8 mouse cellular contexts compared by ENCODE assay signal in genomic region chr13:28950623-28951491, GRCm38 (mm10). TPM values are rescaled to one million over a fixed set of nuclear protein-coding genes. Genes with fewer than 3 reads are reported as not detected.
DNase-seq lines count a peak whose midpoint lies in the region; ATAC-seq and TF ChIP-seq lines count a peak whose summit lies in the region.

No protein-coding gene starts in this region.

- peaks cover 56% of the 10 kb centered on the region for H3K79me2 ChIP-seq in C2C12 (ENCODE audit: control insufficient read depth, insufficient read depth)

- peak overlapping the region; percentile 100 for H3K9ac ChIP-seq in forebrain, embryonic 12.5 days
- H3K9ac ChIP-seq in lung, embryonic 14.5 days = peak overlapping the region; percentile 100

- peak overlapping the region; percentile 92 for H3K4me3 ChIP-seq in C2C12 (ENCODE audit: insufficient read depth, poor library complexity, severe bottlenecking)
- peak overlapping the region; percentile 100 for H3K4me3 ChIP-seq in forebrain, embryonic 12.5 days (replicated peaks)
- H3K4me3 ChIP-seq in layer of hippocampus, adult 2 months = peak overlapping the region; percentile 82
- peak overlapping the region; percentile 87 for H3K4me3 ChIP-seq in lung, embryonic 14.5 days (ENCODE audit: low read depth, low read length)

- peaks cover 19% of the 10 kb centered on the region for H3K36me3 ChIP-seq in C2C12 (ENCODE audit: control insufficient read depth, insufficient read depth)
- H3K36me3 ChIP-seq in forebrain, embryonic 12.5 days (replicated peaks) = peaks cover 3% of the 10 kb centered on the region
- peaks cover 28% of the 10 kb centered on the region for H3K36me3 ChIP-seq in lung, embryonic 14.5 days (ENCODE audit: insufficient read depth)

- ATAC-seq in forebrain, embryonic 12.5 days (ENCODE audit: low FRiP score) = no peak
- no peak for ATAC-seq in lung, embryonic 14.5 days (ENCODE audit: insufficient read depth)
- ATAC-seq in erythroid progenitor cell, adult 5-6 weeks (replicated peaks; ENCODE audit: low FRiP score, poor library complexity, severe bottlenecking) = no peak

- peaks cover 27% of the 10 kb centered on the region for H3K4me1 ChIP-seq in forebrain, embryonic 12.5 days
- peaks cover 6% of the 10 kb centered on the region; the same call in 1 of the 2 replicates for H3K4me1 ChIP-seq in lung, embryonic 14.5 days (ENCODE audit: insufficient read depth)

- DNase-seq in adrenal gland, postnatal 4 days (ENCODE audit: low spot score in 2 of 2) = peak; percentile 5 to 15
- DNase-seq in heart, postnatal 25 days (ENCODE audit: low spot score) = peak; percentile 24
- DNase-seq in layer of hippocampus, adult 2 months (ENCODE audit: low spot score in 2 of 2) = peak in 1 of 2 experiments; percentile 24
- DNase-seq in lung, embryonic 14.5 days = peak; percentile 87
- DNase-seq in retina, postnatal 1 day = peak; percentile 84

- under 1% methylated on average over 32 of the region's 32 CpGs for WGBS in forebrain, embryonic 12.5 days
- under 1% methylated on average over 32 of the region's 32 CpGs for WGBS in lung, embryonic 14.5 days

- peak overlapping the region; percentile 68 for H3ac ChIP-seq in C2C12 (ENCODE audit: control insufficient read depth, insufficient read length, low read depth)

- H3K4me2 ChIP-seq in forebrain, embryonic 12.5 days = peak overlapping the region; percentile 52
- peak overlapping the region; percentile 63 for H3K4me2 ChIP-seq in lung, embryonic 14.5 days

- intact Hi-C loops in heart, postnatal 25 days (cut with DNase I) = loop anchor here (2.0 to 5.0 kb wide), 6 partner anchors 192 to 1031 kb away; no protein-coding TSS in a partner anchor

- H3K79me3 ChIP-seq in C2C12 (ENCODE audit: low read depth) = peaks cover 48% of the 10 kb centered on the region

- peak overlapping the region; percentile 100 for H3K27ac ChIP-seq in forebrain, embryonic 12.5 days
- H3K27ac ChIP-seq in layer of hippocampus, adult 2 months = peak overlapping the region; percentile 94
- H3K27ac ChIP-seq in lung, embryonic 14.5 days (ENCODE audit: low read depth) = peak overlapping the region; percentile 100

- H3K27me3 ChIP-seq in C2C12 (ENCODE audit: control insufficient read depth, insufficient read depth, insufficient read length) = no peaks in the 10 kb centered on the region
- no peaks in the 10 kb centered on the region for H3K27me3 ChIP-seq in forebrain, embryonic 12.5 days
- H3K27me3 ChIP-seq in lung, embryonic 14.5 days (ENCODE audit: insufficient read depth, low read length) = no peaks in the 10 kb centered on the region

- no peak for TF ChIP-seq CTCF in C2C12 (IDR thresholded peaks at IDR 0.05; ENCODE audit: control insufficient read depth, insufficient read depth, insufficient read length)
- TF ChIP-seq CTCF in layer of hippocampus, adult 2 months (conservative IDR thresholded peaks at IDR 0.05) = no peak
- no peak for TF ChIP-seq CTCF in lung, embryonic 14.5 days (IDR thresholded peaks at IDR 0.05; ENCODE audit: low read depth)

- no peaks in the 10 kb centered on the region for H3K9me3 ChIP-seq in forebrain, embryonic 12.5 days
- H3K9me3 ChIP-seq in lung, embryonic 14.5 days (ENCODE audit: low read depth, low read length) = no peaks in the 10 kb centered on the region

TF ChIP-seq in C2C12, 6 proteins besides CTCF, POLR2A, EP300 and RAD21:
- TF ChIP-seq USF1 (IDR thresholded peaks at IDR 0.05; ENCODE audit: low read depth) = no peak
- no peak for TF ChIP-seq CEBPB (IDR thresholded peaks at IDR 0.05; ENCODE audit: low read depth)
- TF ChIP-seq MYOG (IDR thresholded peaks at IDR 0.05; ENCODE audit: control insufficient read depth, extremely low read depth, insufficient read length) = no peak
- TF ChIP-seq FOSL1 (IDR thresholded peaks at IDR 0.05; ENCODE audit: insufficient read depth, low read length, poor library complexity, severe bottlenecking) = no peak
TF ChIP-seq in C2C12: peak in this region for 0.

RNA-seq across cellular contexts. Expression of gene Sox4, which starts 2.7 kb away (rescaled TPM):
- 42.4 TPM for polyA plus RNA-seq in C2C12 (2012; fragmentation: generic; extraction: Trizol)
- total RNA-seq in adrenal gland, postnatal 4 days (2021) = 10 to 100 TPM; 61.2 to 71.9 TPM
- 258 and 264 TPM in 2 replicates for polyA plus RNA-seq in forebrain, embryonic 12.5 days (2016; fragmentation: Nextera tagmentation; extraction: Ambion mirVana)
- total RNA-seq in heart, postnatal 25 days (2021) = 10 to 100 TPM; 21.3 to 41.6 TPM
- total RNA-seq in layer of hippocampus, adult 2 months (2021) = 10 to 100 TPM; 18.6 to 21.2 TPM
- 93.2 and 97.5 TPM in 2 replicates for polyA plus RNA-seq in lung, embryonic 14.5 days (2014; fragmentation: Nextera tagmentation; extraction: Ambion mirVana)
- 4.3 and 8.4 TPM in 2 replicates for total RNA-seq in erythroid progenitor cell, adult 5-6 weeks (2015; ENCODE audit: low replicate concordance)
- total RNA-seq in erythroid progenitor cell, adult 5-6 weeks (2017; ENCODE audit: low replicate concordance) = 1.9 and 5.0 TPM in 2 replicates
